Mouse (Mus musculus) ES-E14 (cell line): ENCODE measurements around the gene Tead2.

ENCODE experiments used
- HCFC1 ChIP-seq: IDR thresholded peaks from 2 replicates; pipeline ENCODE4 v1.6.1; 2012; ENCODE audit warnings: low read length, inconsistent platforms, borderline replicate concordance; ENCODE audit not compliant: insufficient read depth
- MAFK ChIP-seq: IDR thresholded peaks from 2 replicates; pipeline ENCODE4 v1.6.1; 2014; ENCODE audit warnings: mild to moderate bottlenecking, low read depth, low read length, inconsistent platforms; ENCODE audit not compliant: insufficient read depth

DNA sequence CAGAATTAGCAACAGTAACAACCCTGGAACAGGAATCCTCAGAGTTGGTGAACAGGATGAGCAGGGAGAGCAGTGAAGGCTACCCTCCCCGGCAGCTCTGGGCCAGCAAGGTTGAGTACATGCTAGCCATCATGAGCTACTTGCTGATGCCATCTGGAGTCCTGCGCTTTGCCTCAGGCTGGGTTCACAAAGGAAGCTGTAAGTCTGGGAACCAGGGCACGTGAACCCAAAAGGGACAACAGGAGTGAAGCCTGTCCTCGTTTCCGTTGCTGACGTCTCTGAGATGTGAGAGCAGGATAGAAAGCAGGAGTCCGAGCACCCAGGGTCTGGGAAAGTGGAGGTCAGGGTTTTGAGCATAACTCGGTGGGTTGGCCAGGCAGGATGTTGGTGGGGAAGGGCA, 43.7 kb downstream of the Tead2 start:
- TF ChIP-seq HCFC1 (no peak), MAFK (no peak)
